Mouse (Mus musculus): ENCODE measurements around the gene Lrrc28. TPM values are rescaled to one million over a fixed set of nuclear protein-coding genes. Genes with fewer than 3 reads are reported as not detected.

The Lrrc28 gene
- total and polyA plus RNA-seq, 3 experiments: 9.7 to 16.0 TPM; not detected in 1

DNA sequence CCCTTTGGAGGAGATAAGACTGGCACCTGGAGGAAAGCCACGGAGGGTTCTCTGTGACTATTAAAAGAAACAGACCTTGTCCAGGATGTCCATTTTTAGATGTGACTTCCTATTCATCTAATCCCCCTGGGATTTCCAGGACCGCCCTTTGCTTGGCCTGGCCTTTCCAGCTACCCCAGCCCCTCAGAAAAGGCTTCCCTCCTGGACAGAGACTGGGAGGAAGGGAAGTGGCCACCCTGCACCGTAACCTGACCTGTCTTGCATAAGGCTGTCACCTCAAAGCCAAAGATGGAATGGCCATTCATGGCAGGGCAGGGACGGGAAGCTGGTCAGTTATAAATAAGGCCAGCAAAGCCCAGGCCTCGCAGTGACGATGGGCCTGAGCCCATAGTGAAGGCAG lies 46.0 kb upstream of the Lrrc28 start (continued):
- no peak for TF ChIP-seq RCOR1 (IDR thresholded peaks at IDR 0.05; ENCODE audit: low read depth, low read length)

DNA sequence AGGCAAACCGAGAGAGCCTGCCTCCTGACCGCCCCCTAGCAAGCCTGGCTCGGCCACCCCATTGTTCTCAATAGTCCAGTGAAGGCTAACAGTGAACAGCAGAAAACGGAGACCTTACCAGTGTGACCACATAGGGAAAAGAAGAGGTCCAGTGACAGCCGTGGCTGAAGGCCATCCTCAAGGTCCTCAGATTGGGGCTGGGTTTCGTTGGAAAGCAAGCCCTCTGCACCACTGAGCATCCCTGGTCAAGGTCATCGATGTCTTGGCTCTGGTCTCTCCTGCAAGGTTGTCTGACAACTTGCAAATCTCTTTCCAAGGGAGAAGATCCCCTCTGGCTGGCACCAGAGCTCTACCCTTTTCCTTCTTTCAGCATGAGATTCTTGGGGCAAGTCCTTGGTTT lies 44.7 kb upstream of the Lrrc28 start:
- no peaks in the 10 kb centered on the region for H3K9me3 ChIP-seq (replicated peaks; ENCODE audit: insufficient read depth, low read length)
- H3K9ac ChIP-seq (ENCODE audit: control insufficient read depth, low read depth, low read length, poor library complexity, severe bottlenecking): no peak overlapping the region
- no peaks in the 10 kb centered on the region for H3K36me3 ChIP-seq (ENCODE audit: control insufficient read depth in 1 of 2, insufficient read depth in 2 of 2, low read length in 2 of 2)
- no peak for TF ChIP-seq CHD2 (IDR thresholded peaks at IDR 0.05; ENCODE audit: low read length)
- TF ChIP-seq SMC3 (IDR thresholded peaks at IDR 0.05; ENCODE audit: low read depth, low read length): no peak
- TF ChIP-seq ETS1 (IDR thresholded peaks at IDR 0.05; ENCODE audit: low read depth, low read length): no peak
- no peak for TF ChIP-seq RAD21 (IDR thresholded peaks at IDR 0.05; ENCODE audit: low read depth, low read length)
- TF ChIP-seq RCOR1 (IDR thresholded peaks at IDR 0.05; ENCODE audit: low read depth, low read length): no peak
- TF ChIP-seq MAX (IDR thresholded peaks at IDR 0.05; ENCODE audit: low read length): no peak
- no peak for TF ChIP-seq ZKSCAN1 (IDR thresholded peaks at IDR 0.05; ENCODE audit: low read depth, low read length)
- no peak for TF ChIP-seq MYC (IDR thresholded peaks at IDR 0.05; ENCODE audit: low read depth, low read length)
- TF ChIP-seq TAL1 (IDR thresholded peaks at IDR 0.05; ENCODE audit: low read length): no peak
- DNase-seq (ENCODE audit: low read depth, low spot score): no peak
- H3K27me3 ChIP-seq (ENCODE audit: control insufficient read depth in 1 of 2, insufficient read depth in 2 of 2, low read length in 2 of 2): no peaks in the 10 kb centered on the region
- no peaks in the 10 kb centered on the region for H3K79me2 ChIP-seq (ENCODE audit: control insufficient read depth, insufficient read depth, low read length, poor library complexity)
- H3K27ac ChIP-seq (ENCODE audit: control insufficient read depth, low read depth, low read length): no peak overlapping the region
- H3K4me1 ChIP-seq (ENCODE audit: control insufficient read depth in 1 of 2, insufficient read depth in 2 of 2, low read length in 2 of 2): no peaks in the 10 kb centered on the region
- no peak overlapping the region for H3K4me3 ChIP-seq (ENCODE audit: control insufficient read depth in 1 of 2, insufficient read depth in 1 of 2, low read depth in 2 of 2, low read length in 2 of 2)

DNA sequence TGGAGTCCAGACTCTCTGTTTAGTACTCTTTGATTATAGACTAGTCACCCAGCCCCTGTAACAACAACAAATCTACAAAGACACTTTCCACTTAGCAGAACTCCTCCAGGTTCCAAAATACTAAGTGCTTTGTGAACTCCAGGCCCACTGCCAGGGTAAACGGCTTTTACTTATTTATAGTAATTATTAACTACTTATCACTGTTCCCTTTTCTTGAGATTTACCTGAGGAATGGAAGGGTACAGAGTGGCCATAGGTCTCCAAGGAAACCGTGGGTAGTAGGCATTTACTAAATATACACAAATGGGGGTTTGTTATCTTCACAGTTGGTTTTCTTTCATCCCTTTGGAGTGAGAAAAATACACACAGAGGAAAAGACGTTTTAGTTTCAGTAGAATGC lies 43.2 kb upstream of the Lrrc28 start:
- no peaks in the 10 kb centered on the region for H3K79me2 ChIP-seq (ENCODE audit: control insufficient read depth, insufficient read depth, low read length, poor library complexity)
- no peaks in the 10 kb centered on the region for H3K4me1 ChIP-seq (ENCODE audit: control insufficient read depth in 1 of 2, insufficient read depth in 2 of 2, low read length in 2 of 2)
- no peak overlapping the region for H3K4me3 ChIP-seq (ENCODE audit: control insufficient read depth in 1 of 2, insufficient read depth in 1 of 2, low read depth in 2 of 2, low read length in 2 of 2)
- H3K9me3 ChIP-seq (replicated peaks; ENCODE audit: insufficient read depth, low read length): no peaks in the 10 kb centered on the region
- TF ChIP-seq ETS1 (IDR thresholded peaks at IDR 0.05; ENCODE audit: low read depth, low read length): no peak
- no peak for TF ChIP-seq GATA1 (IDR thresholded peaks at IDR 0.05; ENCODE audit: low read depth, low read length)
- TF ChIP-seq ZC3H11A (IDR thresholded peaks at IDR 0.05; ENCODE audit: low read depth, low read length): no peak
- TF ChIP-seq TBP (IDR thresholded peaks at IDR 0.05; ENCODE audit: low read depth, low read length): no peak
- H3K27me3 ChIP-seq (ENCODE audit: control insufficient read depth in 1 of 2, insufficient read depth in 2 of 2, low read length in 2 of 2): no peaks in the 10 kb centered on the region
- no peak overlapping the region for H3K27ac ChIP-seq (ENCODE audit: control insufficient read depth, low read depth, low read length)
- H3K36me3 ChIP-seq (ENCODE audit: control insufficient read depth in 1 of 2, insufficient read depth in 2 of 2, low read length in 2 of 2): no peaks in the 10 kb centered on the region
- H3K9ac ChIP-seq (ENCODE audit: control insufficient read depth, low read depth, low read length, poor library complexity, severe bottlenecking): no peak overlapping the region
- no peak for DNase-seq (ENCODE audit: low read depth, low spot score)

DNA sequence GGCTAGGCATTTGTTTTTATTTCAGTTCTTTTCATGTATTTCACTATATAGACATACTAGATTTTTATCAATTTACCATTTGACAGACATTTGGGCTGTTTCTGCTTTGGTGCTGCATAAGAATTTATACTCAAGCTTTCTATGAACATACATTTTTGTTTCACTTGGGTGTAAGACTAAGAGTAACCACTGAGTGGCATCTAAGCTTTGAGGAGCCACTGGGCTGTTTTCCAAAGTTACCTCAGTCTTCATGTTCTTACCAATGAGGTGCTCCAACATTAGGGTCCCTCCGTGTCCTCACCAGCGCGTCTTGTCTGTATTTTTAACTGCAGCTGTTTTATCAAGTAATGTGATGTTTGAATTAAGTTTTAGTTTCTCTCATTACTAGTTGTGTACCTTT lies 41.5 kb upstream of the Lrrc28 start:
- Histone ChIP-seq H3K27ac (ENCODE audit: control insufficient read depth, low read depth, low read length) (no peak overlapping the region), H3K4me1 (ENCODE audit: control insufficient read depth in 1 of 2, insufficient read depth in 2 of 2, low read length in 2 of 2) (no peaks in the 10 kb centered on the region), H3K36me3 (ENCODE audit: control insufficient read depth in 1 of 2, insufficient read depth in 2 of 2, low read length in 2 of 2) (no peaks in the 10 kb centered on the region), H3K9ac (ENCODE audit: control insufficient read depth, low read depth, low read length, poor library complexity, severe bottlenecking) (no peak overlapping the region), H3K4me3 (ENCODE audit: control insufficient read depth in 1 of 2, insufficient read depth in 1 of 2, low read depth in 2 of 2, low read length in 2 of 2) (no peak overlapping the region), H3K27me3 (ENCODE audit: control insufficient read depth in 1 of 2, insufficient read depth in 2 of 2, low read length in 2 of 2) (no peaks in the 10 kb centered on the region), H3K79me2 (ENCODE audit: control insufficient read depth, insufficient read depth, low read length, poor library complexity) (no peaks in the 10 kb centered on the region), H3K9me3 (replicated peaks; ENCODE audit: insufficient read depth, low read length) (no peaks in the 10 kb centered on the region)
- no peak for DNase-seq (ENCODE audit: low read depth, low spot score)
- TF ChIP-seq BHLHE40 (IDR thresholded peaks at IDR 0.05; ENCODE audit: borderline replicate concordance, low read depth, low read length): no peak
- TF ChIP-seq ZMIZ1 (IDR thresholded peaks at IDR 0.05; ENCODE audit: low read depth, low read length): no peak
- no peak for TF ChIP-seq ZNF384 (IDR thresholded peaks at IDR 0.05; ENCODE audit: low read depth, low read length)
- no peak for TF ChIP-seq MEF2A (IDR thresholded peaks at IDR 0.05; ENCODE audit: extremely low read depth, insufficient replicate concordance, low read depth, low read length, poor library complexity, severe bottlenecking)
- no peak for TF ChIP-seq POLR2AphosphoS2 (IDR thresholded peaks at IDR 0.05; ENCODE audit: low read length)
- no peak for TF ChIP-seq ZC3H11A (IDR thresholded peaks at IDR 0.05; ENCODE audit: low read depth, low read length)
- no peak for TF ChIP-seq MYC (IDR thresholded peaks at IDR 0.05; ENCODE audit: low read depth, low read length)
- TF ChIP-seq CTCF (IDR thresholded peaks at IDR 0.05 in 2 of 3, conservative IDR thresholded peaks at IDR 0.05 in 1 of 3; ENCODE audit: control insufficient read depth in 1 of 3, insufficient read depth in 1 of 3, low read depth in 2 of 3, low read length in 3 of 3, poor library complexity in 1 of 3, severe bottlenecking in 1 of 3): no peak
- no peak for TF ChIP-seq SMC3 (IDR thresholded peaks at IDR 0.05; ENCODE audit: low read depth, low read length)
- TF ChIP-seq POLR2AphosphoS5 (IDR thresholded peaks at IDR 0.05; ENCODE audit: borderline replicate concordance, low read depth, low read length): no peak
- no peak for TF ChIP-seq MXI1 (IDR thresholded peaks at IDR 0.05; ENCODE audit: low read depth, low read length)
- TF ChIP-seq TCF12 (IDR thresholded peaks at IDR 0.05; ENCODE audit: low read depth, low read length): no peak
- no peak for TF ChIP-seq CHD2 (IDR thresholded peaks at IDR 0.05; ENCODE audit: low read length)
